Mouse (Mus musculus) forebrain, embryonic 10.5 days (tissue): ENCODE measurements around the gene H2afz. TPM values are rescaled to one million over a fixed set of nuclear protein-coding genes. Genes with fewer than 3 reads are reported as not detected.

Experiments used
- DNase-seq: peaks from one replicate; pipeline ENCODE4 v3.0.0-alpha.2; 2017; ENCODE audit warnings: low spot score; ENCODE audit errors: extremely low spot score
- H3K27ac ChIP-seq: fragments of 300-500 bp; sonication (generic); 2 replicates; pipeline ENCODE4 v1.5.1; 2016; ENCODE audit warnings: mild to moderate bottlenecking
- H3K27me3 ChIP-seq: fragments of 300-500 bp; sonication (generic); 2 replicates; pipeline ENCODE4 v1.6.1; 2016; ENCODE audit warnings: mild to moderate bottlenecking; ENCODE audit not compliant: poor library complexity, severe bottlenecking
- H3K36me3 ChIP-seq: fragments of 300-500 bp; sonication (generic); replicated peaks from 2 replicates; pipeline ENCODE4 v1.6.1; 2016; ENCODE audit warnings: mild to moderate bottlenecking, moderate library complexity
- H3K4me1 ChIP-seq: fragments of 300-500 bp; sonication (generic); 2 replicates; pipeline ENCODE4 v1.6.1; 2016
- H3K4me3 ChIP-seq: fragments of 300-500 bp; sonication (generic); 2 replicates; pipeline ENCODE4 v1.5.1; 2016; ENCODE audit warnings: mild to moderate bottlenecking, moderate library complexity
- H3K9me3 ChIP-seq: fragments of 300-500 bp; sonication (generic); 2 replicates; pipeline ENCODE4 v1.6.1; 2016; ENCODE audit warnings: mild to moderate bottlenecking, moderate library complexity
- WGBS: fragments of 180-500 bp; shearing (Covaris S2); methylation state at CpG from one replicate; pipeline ENCODE4 v1.1.7; 2016; 5-methylcytosine and 5-hydroxymethylcytosine counted together
- polyA plus RNA-seq: library from polyadenylated mRNA; unstranded; fragments of >200 nt; fragmentation: Nextera tagmentation; extraction: Ambion mirVana; gene quantifications from 2 replicates; pipeline ENCODE4 v1.2.1, GENCODE M21; 2016

Gene H2afz
- polyA plus RNA-seq, 1 experiment from 2014 or later, result 3,684 TPM

DNA sequence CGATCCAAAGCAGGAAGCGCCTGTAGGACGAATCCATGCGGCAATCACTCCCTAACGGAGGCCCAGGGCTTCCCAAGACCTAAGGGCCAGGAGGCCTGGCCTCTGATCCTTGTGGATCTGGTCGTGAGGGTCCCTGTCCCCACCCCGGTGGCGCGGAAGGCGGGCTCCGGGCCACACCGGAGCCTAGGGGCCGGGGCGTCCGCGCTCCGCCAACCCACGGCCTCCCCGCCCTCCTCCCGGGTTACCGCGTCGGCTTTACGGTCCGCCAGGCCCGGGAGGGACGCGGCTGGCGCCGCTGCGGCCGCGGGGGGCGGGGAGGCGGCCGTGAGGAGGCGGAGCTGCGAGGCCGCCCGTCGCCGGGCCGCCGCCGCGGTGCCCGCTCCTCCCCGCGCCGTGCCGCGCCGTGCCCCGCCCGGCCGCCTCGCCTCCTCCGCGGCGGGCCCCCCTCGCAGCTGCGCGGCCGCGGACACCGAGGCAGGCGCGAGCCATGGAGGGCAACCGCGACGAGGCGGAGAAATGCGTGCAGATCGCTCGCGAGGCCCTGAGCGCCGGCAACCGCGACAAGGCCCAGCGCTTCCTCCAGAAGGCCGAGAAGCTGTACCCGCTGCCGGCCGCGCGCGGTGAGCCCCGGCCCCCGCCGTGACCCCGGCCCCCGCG lies 3.3 kb downstream of the H2afz start, which contains the start of gene Dnajb14:
TSS of gene Dnajb14 (plus strand) at position 239 of the 657 bp plus-strand sequence.
- H3K27ac ChIP-seq, result peak within 1 kb of the TSS; percentile 95
- peaks cover 37% of the 10 kb centered on the region for H3K4me1 ChIP-seq
- H3K27me3 ChIP-seq, result no peaks in the 10 kb centered on the region
- H3K4me3 ChIP-seq, result peak within 1 kb of the TSS; percentile 75
- peak; percentile 75 for DNase-seq
- WGBS, result under 1% methylated on average over 72 of the region's 94 CpGs
- H3K36me3 ChIP-seq, result peaks cover 17% of the 10 kb centered on the region
- H3K9me3 ChIP-seq, result no peaks in the 10 kb centered on the region

DNA sequence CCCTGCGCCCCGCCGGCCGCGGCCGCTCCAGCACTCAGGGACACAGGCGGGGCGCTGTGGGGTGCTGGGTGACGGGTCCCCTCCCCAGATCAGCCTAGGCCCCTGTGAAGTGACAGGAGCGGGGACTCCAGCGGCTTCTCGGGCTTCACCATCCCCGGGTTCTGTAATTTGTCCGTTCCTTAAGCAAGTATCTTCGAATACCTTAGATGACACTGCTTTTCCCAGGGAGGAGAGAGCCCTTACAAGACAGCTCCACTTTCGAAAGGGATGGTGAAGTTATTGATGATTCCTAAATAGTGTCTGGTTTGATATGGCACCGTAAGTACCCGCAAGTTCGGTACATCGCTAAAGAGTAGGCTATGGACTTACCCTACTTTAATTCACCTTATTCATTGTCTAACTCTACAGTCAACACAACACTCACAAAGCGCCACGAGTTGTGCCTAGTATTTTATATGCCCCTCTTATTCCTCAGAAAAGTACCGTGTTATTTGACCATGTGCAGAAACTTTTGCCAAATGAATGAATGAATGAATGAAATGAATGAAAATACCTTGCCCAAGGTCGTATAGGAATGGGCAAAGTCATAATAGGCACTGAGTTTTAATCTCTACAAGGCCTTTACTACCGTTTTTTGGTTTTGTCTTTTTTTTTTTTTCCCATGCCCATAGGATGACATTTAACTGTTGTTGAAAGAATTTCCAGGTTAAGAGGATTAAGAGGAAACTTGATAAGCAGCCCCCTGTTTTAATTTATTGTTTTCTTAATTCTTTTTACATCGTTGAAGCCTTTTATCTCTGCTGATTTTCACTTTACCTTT lies 4.0 kb downstream of the H2afz start:
- 3% methylated on average over 26 of the region's 26 CpGs for WGBS

DNA sequence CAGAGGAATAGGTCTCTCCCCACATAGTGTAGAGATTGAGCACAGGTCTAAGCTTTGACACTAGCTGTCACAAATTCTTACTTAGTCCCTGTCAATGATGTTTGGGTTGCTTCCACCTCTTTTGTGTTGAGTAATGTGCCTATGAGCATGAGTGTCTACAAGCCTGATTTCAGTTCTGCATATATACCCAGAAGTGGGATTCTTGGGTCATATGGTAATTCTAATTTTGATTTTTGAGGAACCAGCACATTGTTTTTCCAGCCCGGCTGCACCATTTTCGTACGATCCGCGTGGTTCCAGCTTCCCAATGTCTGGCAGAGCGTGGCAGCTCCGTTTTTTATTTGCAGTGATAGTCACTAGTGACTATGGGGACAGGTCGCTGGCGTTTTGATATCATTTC lies 5.1 kb downstream of the H2afz start:
- H3K4me1 ChIP-seq, result peaks cover 30% of the 10 kb centered on the region
- H3K9me3 ChIP-seq, result no peaks in the 10 kb centered on the region
- WGBS, result 91% methylated on average over 9 of the region's 9 CpGs
- H3K27ac ChIP-seq, result no peak overlapping the region
- H3K27me3 ChIP-seq, result no peaks in the 10 kb centered on the region
- DNase-seq, result no peak
- H3K4me3 ChIP-seq, result no peak overlapping the region
- H3K36me3 ChIP-seq, result peaks cover 17% of the 10 kb centered on the region

More for the DNA sequence above, 4.0 kb downstream of the H2afz start:
- Histone ChIP-seq H3K36me3 (peaks cover 17% of the 10 kb centered on the region), H3K4me3 (peak overlapping the region; percentile 75), H3K27ac (peak overlapping the region; percentile 95), H3K27me3 (no peaks in the 10 kb centered on the region), H3K4me1 (peaks cover 36% of the 10 kb centered on the region), H3K9me3 (no peaks in the 10 kb centered on the region)
- no peak for DNase-seq

GRCm38 (mm10) chr3:137879313-137879712 lies 15.0 kb downstream of the H2afz start:
- Histone ChIP-seq H3K4me1 (no peaks in the 10 kb centered on the region), H3K27me3 (no peaks in the 10 kb centered on the region), H3K9me3 (peaks cover 5% of the 10 kb centered on the region; the same call in 1 of the 2 replicates), H3K36me3 (peaks cover 6% of the 10 kb centered on the region), H3K4me3 (no peak overlapping the region), H3K27ac (no peak overlapping the region)
- WGBS, result 89% methylated on average over 3 of the region's 3 CpGs
- no peak for DNase-seq

GRCm38 (mm10) chr3:137880109-137880748 lies 15.9 kb downstream of the H2afz start:
- no peaks in the 10 kb centered on the region for H3K4me1 ChIP-seq
- 87% methylated on average over 4 of the region's 4 CpGs for WGBS
- peaks cover 6% of the 10 kb centered on the region for H3K36me3 ChIP-seq
- H3K9me3 ChIP-seq, result peaks cover 5% of the 10 kb centered on the region; the same call in 1 of the 2 replicates
- no peak overlapping the region for H3K27ac ChIP-seq
- H3K27me3 ChIP-seq, result no peaks in the 10 kb centered on the region
- no peak overlapping the region for H3K4me3 ChIP-seq
- DNase-seq, result peak; percentile 9

DNA sequence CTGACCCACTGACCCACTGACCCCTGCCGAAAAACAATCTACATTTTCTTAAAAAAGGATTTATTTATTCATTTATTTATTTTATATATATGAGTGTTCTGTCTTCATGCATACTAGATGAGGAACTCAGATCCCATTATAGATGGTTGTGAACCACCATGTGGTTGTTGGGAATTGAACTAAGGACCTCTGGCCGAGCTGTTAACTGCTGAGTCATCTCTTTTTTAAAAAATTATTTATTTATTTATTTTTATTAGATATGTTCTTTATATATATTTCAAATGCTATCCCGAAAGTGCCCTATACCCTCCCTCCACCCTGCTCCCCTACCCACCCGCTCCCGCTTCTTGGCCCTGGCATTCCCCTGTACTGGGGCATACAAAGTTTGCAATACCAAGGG lies 16.8 kb downstream of the H2afz start:
- DNase-seq, result no peak
- Histone ChIP-seq H3K27me3 (no peaks in the 10 kb centered on the region), H3K27ac (no peak overlapping the region), H3K4me3 (no peak overlapping the region), H3K9me3 (peaks cover 5% of the 10 kb centered on the region; the same call in 1 of the 2 replicates), H3K4me1 (no peaks in the 10 kb centered on the region), H3K36me3 (peaks cover 6% of the 10 kb centered on the region)
- 91% methylated on average over 5 of the region's 5 CpGs for WGBS

DNA sequence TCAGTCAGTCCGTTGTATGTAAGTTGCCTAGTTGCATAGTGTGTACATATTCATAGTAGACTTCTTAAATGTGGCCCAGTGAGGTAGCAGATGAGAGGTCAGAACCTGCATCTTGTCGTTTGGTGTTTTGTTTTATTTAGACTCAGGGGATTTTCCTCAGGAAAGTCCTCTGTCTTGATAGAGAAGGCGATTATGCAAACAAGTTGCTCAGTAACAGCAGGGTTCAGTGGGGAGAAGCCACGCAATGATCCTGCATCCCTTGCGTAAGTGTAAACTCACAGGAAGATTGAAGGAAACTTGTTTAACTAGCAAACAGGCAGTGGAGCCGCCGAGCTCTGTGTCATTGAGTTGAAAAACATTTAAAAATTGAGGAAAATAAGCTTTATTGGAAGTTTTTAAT lies 23.7 kb downstream of the H2afz start:
- no peaks in the 10 kb centered on the region for H3K27me3 ChIP-seq
- H3K9me3 ChIP-seq, result 0 out of 2 replicates have a peak, but pooled peaks cover 2% of the 10 kb centered on the region
- H3K4me1 ChIP-seq, result peaks cover 6% of the 10 kb centered on the region; the same call in 1 of the 2 replicates
- WGBS, result 80% methylated on average over 7 of the region's 7 CpGs
- no peak overlapping the region for H3K27ac ChIP-seq
- peaks cover 31% of the 10 kb centered on the region for H3K36me3 ChIP-seq
- DNase-seq, result no peak
- no peak overlapping the region for H3K4me3 ChIP-seq

GRCm38 (mm10) chr3:137891089-137891488 lies 26.8 kb downstream of the H2afz start:
- peaks cover 6% of the 10 kb centered on the region; the same call in 1 of the 2 replicates for H3K4me1 ChIP-seq
- H3K36me3 ChIP-seq, result peaks cover 52% of the 10 kb centered on the region
- no peak overlapping the region for H3K4me3 ChIP-seq
- WGBS, result 86% methylated on average over 3 of the region's 3 CpGs
- DNase-seq, result no peak
- H3K27ac ChIP-seq, result no peak overlapping the region
- no peaks in the 10 kb centered on the region for H3K27me3 ChIP-seq
- 0 out of 2 replicates have a peak, but pooled peaks cover 5% of the 10 kb centered on the region for H3K9me3 ChIP-seq

DNA sequence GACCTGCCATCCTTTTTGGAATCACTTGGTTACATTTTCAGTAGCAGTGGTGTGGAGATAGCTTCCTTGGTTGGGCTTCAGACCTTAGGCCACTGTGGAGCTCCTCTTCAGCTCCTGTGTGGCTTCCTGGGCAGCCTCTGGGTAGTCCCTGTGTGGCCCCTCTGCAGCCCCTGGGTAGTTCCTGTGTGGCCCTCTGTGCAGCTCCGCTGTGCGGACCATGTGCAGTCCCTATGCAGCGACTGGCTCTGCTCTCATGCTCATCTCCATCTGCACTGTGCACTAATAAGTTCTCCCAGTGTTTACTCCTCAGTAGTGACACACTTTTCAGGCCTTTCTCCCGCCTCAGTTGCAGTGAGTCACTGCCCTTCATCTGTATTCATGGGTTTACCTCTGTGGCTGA lies 27.8 kb downstream of the H2afz start:
- Histone ChIP-seq H3K4me1 (peaks cover 6% of the 10 kb centered on the region; the same call in 1 of the 2 replicates), H3K36me3 (peaks cover 52% of the 10 kb centered on the region), H3K27ac (no peak overlapping the region), H3K4me3 (no peak overlapping the region), H3K27me3 (no peaks in the 10 kb centered on the region), H3K9me3 (0 out of 2 replicates have a peak, but pooled peaks cover 5% of the 10 kb centered on the region)
- WGBS, result 91% methylated on average over 4 of the region's 4 CpGs
- DNase-seq, result no peak

DNA sequence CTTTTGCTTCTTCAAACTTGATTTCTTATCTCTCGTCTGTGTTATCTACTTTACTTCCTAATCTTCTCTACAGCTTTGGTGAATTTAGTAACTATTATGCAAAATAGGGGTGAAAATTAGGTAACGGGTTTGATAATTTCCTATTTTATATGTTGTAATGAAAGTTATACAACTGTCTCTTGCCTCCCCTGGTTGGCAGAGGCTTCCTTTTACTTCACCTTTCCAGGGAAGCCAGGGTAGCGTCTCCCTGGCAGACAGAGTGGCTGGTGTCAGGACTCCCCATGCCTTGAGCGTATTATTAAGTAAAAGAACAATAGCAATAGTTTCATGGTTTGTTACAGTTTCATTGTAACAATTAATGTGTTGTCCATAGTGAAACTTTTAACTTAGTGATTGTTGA lies 29.5 kb downstream of the H2afz start:
- H3K27ac ChIP-seq, result no peak overlapping the region
- no peaks in the 10 kb centered on the region for H3K27me3 ChIP-seq
- H3K4me1 ChIP-seq, result no peaks in the 10 kb centered on the region
- no peak overlapping the region for H3K4me3 ChIP-seq
- peaks cover 57% of the 10 kb centered on the region for H3K36me3 ChIP-seq
- 0 out of 2 replicates have a peak, but pooled peaks cover 5% of the 10 kb centered on the region for H3K9me3 ChIP-seq
- no peak for DNase-seq
- WGBS, result 86% methylated on average over 4 of the region's 4 CpGs

GRCm38 (mm10) chr3:137895196-137895595 lies 30.9 kb downstream of the H2afz start:
- Histone ChIP-seq H3K9me3 (0 out of 2 replicates have a peak, but pooled peaks cover 3% of the 10 kb centered on the region), H3K27ac (no peak overlapping the region), H3K36me3 (peaks cover 43% of the 10 kb centered on the region), H3K27me3 (no peaks in the 10 kb centered on the region), H3K4me1 (no peaks in the 10 kb centered on the region), H3K4me3 (no peak overlapping the region)
- WGBS, result 94% methylated on average over 3 of the region's 3 CpGs
- DNase-seq, result no peak

GRCm38 (mm10) chr3:137896386-137896785 lies 32.1 kb downstream of the H2afz start:
- Histone ChIP-seq H3K36me3 (peaks cover 42% of the 10 kb centered on the region), H3K27me3 (no peaks in the 10 kb centered on the region), H3K4me3 (no peak overlapping the region), H3K4me1 (no peaks in the 10 kb centered on the region), H3K27ac (no peak overlapping the region), H3K9me3 (0 out of 2 replicates have a peak, but pooled peaks cover 3% of the 10 kb centered on the region)
- 84% methylated on average over 4 of the region's 4 CpGs for WGBS
- no peak for DNase-seq
